Mouse (Mus musculus) yolk sac, embryonic 10.5 days (tissue): ENCODE results near the gene Pan3.
A peak's percentile ranks its signal among the peaks of the same experiment; 100 is the strongest.

ENCODE experiments used
- DNase-seq: peaks from one replicate; pipeline ENCODE4 v3.0.0-alpha.2; 2017; ENCODE audit warnings: low spot score

Gene Pan3

DNA sequence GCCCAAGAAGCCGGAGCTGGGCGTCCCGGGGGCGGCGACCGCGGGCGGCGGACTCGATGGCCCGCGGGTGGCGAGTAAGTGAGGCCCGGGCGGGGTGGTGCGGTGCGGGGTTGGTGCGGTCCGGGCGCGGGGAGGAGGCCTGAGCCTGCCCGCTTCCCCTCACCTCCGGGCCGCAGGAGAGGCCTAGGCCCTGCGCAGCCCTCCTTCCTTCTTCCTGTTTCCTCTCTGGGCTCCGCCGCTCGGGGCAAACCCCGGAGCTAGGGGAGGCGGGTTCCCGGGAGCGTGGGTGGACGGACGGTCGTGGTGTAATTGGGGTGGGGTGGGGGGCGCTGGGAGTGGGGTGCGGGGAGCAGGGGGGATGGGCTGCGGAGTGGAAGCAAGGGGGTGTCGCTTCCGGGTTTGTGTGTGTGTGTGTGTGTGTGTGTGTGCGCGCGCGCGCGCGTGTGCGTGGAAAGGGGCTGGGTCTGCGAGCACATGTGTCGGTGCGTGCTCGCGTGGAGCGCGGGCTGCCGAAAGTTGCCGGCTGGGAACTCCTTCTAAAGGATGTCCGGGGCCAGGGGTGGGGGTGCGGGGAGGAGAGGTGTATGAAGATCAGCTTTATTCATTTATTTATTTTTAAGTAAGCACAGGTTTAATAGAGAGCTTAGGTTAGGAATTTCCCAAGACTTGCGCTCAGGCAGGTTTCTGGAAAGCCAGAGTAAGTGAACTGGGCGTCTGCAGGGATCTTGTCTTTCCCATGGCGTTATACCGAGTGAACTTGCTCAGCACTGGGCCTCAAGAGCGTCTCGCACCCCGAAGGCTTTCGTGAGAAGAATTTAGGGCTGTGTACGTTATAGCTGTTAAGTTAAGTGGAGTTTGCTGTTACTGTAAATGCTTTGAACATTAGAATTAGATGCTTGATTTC, 1.2 kb downstream of the Pan3 start:
- peak; percentile 76 for DNase-seq

DNA sequence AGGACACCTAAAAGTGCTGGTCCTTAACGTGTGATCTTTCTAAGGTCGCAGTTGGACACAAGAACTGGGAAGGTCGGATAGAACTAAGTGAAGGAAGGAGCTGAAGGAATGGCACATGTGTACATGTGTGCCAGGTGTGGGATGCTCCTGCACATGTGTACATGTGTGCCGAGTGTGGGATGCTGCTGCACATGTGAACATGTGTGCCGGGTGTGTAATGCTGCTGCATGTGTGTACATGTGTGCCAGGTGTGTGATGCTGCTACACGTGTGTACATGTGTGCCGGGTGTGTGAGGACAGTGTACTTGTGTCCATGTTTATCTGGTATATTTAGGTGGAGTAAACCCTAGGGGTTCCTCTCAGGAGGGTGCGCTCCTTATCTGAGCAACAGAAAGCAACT, 3.0 kb downstream of the Pan3 start:
- no peak for DNase-seq

DNA sequence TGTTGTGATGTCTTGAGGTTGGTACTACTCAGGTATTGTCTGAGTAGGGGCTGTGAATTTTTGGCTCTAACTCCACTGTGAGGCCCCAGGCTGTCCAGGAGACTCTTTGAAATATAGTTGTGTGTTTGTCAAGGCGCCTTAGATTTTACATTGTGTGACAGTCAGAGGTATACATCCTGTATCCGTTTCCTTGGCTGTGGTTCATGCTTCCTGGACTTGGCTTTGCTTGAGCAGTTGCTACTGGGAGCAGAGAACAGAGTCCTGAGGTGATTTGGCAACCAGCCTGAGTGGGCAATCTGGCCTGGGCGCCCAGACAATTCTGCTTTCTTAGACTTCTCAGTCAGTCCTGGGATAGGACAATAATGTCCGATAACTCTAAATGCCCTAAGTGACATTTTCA, 5.3 kb downstream of the Pan3 start:
- no peak for DNase-seq

DNA sequence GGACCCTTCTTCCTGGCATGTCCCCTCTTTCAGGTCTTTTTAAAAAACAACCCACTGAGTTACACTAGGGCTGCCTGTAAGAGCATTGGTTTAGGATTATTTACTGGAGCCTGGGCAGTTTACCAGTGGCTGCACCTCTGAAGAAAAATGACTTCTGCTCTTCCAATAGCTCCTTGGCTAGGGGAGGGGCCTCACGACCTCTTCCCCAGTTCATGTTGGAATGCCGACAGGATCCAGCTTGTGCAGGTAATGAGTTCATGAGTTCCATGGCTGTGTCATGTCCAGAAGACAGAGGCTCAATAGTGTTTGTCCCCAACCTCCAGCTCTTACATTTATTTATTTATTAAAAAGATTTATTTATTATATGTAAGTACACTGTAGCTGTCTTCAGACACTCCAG, 5.8 kb downstream of the Pan3 start:
- DNase-seq = no peak

DNA sequence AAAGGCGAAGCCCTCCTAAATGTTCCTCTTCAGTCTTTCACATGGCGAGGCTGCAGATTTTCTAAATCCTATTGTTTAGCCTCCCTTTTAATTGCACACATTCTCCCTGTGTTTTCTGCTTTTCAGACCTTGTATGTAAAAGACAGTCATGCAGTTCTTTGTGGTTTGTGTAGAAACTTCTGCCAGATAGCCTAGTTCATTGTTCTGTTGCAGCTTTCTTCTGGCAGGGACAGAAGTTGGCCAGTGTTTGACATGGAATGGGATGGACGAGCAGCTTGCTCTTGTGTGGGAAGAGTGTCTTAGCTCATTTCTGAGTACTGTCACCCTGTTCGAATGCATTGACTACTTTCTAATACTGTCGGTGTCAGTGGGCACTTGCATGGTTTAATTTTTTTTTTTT, 6.5 kb downstream of the Pan3 start:
- no peak for DNase-seq

DNA sequence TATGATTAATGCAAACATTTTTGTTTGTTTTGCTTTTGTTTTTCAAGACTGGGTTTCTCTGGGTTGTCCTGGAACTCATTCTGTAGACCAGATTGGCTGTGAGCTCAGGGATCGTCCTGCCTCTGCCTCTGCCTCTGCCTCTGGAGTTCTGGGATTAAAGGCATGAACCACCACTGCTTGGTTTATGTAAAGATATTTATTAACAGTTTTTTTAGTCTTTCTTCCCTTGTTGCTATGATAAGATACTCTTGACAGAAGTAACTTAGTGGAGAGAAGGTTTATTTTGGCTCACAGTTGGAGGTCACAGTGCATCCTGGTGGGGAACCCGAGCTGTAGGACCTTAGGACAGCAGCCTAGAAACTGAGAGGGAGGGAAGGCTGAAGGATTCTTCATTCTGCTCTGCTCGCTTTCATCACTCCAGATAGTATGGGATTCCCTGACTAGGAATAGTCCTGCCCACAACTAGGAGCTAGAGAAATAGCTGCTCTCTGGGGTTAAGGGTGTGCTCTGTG, 11.1 kb downstream of the Pan3 start:
- DNase-seq = no peak

DNA sequence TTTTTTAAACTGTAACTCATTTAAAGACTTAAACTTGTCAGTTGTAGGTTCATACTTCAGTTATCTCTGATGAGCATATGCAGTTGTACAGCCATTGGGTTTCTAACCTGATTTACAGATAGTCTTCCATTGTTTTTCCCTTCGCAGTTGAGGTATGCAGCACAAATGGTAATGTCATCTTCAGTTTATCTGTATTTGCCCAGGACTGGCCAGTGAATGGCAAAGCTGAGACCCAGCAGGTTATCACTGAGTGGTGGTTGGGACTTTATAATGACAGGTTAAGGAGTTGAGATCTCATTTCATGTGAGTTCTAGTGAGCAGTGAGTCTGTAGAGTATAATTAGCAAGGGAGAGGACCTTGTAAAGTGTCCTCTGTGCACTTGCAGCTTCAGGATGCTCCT, 12.0 kb downstream of the Pan3 start:
- DNase-seq = no peak

DNA sequence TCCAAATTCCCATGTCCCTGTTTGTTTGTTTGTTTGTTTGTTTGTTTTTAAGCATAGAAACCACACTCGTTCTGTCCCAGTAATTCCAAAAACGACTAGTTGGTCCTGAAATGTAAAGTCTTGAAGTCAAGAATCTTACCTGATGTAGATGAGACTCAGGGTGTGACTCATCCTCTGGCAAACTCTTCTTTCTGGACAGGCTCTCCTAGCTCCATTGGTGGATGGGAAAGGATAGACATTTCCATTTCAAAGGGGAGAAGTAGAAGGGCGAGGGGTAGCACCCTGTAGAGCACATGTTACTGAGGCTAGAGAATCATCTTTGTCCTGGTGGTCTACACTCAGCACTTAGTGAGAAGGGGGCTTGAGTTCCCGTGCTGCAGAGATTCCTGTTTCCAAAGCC, 12.8 kb downstream of the Pan3 start:
- DNase-seq = no peak

DNA sequence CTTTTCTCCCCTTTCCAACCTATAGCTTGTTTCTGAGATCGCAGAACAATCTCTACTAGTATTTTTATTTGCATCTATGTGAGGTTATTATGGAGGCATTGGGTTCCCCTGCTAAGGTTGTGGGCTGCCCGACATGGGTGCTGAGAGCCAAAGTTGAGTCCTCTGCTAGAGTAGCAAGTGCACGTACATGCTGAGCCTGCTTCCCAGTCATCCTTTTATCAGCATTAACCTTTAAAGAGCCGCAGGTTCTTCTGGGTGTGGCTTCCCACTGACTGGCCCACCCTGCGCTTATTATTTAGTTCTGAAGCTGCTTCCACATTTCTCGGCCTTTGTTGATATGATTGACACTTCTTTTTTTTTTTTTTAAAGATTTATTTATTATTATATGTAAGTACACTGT, 14.3 kb downstream of the Pan3 start:
- no peak for DNase-seq

DNA sequence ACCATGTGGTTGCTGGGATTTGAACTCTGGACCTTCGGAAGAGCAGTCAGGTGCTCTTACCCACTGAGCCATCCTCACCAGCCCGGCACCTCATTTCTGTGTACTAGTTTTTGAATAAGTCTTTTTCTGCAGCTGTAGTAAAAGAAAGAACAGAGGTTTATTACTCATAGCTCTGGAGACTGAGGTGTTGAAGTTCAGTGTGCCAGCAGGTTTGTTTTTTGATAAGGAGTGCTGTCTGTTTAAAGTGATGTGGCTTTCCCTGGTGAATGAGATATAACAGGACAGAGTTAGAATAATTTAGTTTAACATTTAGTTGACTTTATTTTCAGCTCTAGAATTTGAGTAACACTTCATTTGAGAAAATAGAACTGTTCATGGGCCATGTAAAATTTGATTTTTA, 14.8 kb downstream of the Pan3 start:
- DNase-seq = no peak

DNA sequence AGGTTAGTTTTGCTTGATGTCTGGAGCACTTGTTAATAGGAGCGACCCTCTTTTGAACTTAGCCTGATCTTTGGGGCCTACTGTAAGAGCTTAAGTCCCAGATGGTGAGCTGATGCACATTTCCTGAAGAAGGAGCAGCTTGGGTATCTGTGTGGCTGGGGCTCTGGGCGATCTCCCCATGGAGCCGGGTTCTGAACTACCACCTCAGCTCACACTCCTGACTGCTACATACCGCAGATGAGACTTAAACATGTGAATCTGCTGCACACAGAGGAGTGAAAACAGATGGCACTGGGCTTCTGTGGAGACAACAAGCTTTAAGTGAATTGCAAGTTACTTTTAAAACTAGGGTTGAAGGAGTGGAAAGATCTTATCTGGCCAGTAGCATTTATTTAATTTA, 15.3 kb downstream of the Pan3 start:
- no peak for DNase-seq

DNA sequence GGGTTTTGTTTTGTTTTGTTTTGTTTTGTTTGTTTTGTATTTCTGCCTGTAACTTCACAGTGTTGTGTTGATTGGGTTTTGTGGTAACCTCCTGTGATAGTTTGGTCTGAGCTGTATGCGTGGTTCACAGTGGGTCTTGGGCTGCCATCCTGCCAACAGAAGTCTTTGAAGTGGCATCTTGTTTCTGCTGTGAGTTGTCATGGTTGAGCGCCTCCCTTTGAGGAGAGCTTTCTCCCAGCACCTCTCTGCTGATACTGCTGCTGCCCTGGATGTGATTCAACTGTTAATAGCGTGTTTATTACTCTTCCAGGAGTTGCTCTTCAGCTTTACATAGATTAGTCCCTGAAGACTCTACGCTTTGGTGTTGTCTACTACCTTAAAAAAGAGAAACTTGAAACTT, 18.6 kb downstream of the Pan3 start:
- no peak for DNase-seq

DNA sequence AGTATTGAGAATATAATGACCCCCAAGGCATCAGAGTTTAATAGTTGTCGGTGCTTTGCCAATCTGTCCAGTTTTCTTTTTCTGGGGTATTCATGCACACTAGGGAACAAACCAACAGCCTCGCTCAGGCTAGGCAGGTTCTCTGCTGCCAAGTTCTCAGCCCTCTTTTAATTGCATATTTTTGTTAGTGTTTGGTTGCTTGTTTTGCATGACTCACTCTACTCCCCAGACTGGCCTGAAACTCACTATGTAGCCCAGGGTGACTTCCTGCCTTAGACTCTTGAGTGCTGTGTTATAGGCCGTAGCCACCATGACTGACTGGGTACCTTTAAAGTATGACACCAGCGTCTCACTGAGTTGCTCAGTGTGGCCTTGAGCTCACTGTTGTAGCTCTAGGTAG, 19.0 kb downstream of the Pan3 start:
- no peak for DNase-seq

DNA sequence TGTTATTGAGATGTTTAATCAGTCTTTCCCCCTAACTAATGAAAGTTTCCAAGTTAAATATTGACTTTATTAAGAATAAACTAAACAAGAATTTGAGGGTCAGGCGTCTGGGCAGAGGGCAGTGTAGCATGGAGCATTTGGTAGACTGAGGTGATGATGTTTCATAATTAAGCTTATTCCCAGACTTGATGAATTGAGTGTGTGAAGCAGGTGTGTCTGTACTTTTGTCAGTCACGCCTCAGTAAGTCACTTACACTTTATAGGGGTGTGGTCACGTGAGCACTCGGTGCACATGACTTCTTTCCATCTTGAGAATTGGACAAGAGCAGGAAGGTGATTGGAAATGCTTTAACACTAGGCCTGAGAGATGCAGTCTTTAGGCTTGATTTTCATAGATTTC, 26.5 kb downstream of the Pan3 start:
- no peak for DNase-seq

DNA sequence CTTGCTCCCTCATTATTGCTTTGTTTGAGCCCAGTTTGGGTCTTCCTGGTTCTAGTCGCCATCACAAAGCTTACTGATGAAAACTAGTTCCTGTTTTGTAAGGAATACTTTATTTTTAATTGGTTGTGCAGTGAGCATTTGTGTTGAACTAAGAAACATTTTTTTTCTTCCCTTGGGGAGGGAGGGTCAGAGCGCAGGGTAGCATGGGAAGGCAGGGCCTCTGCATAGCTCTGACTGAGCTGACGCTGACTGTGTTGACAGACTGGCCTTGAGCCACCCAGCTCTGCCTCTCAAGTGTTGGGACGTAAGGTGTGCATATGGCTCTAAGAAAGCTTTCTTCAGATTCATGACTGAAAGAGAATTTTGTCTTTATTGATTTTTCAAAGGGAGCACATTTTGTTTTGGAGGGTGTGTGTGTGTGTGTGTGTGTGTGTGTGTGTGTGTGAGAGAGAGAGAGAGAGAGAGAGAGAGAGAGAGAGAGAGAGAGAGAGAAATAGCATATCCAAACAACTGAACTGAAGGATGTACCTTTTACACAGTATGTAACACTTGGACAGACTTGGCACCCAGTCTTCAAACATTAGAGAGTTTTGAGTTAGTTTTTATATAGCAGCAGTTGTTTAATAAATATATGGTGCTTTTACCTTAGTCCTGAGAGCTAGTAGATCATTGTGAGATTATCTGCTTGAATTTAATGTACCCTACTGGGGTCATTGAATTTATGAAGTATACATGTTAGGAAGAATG, 30.0 kb downstream of the Pan3 start:
- DNase-seq = no peak

DNA sequence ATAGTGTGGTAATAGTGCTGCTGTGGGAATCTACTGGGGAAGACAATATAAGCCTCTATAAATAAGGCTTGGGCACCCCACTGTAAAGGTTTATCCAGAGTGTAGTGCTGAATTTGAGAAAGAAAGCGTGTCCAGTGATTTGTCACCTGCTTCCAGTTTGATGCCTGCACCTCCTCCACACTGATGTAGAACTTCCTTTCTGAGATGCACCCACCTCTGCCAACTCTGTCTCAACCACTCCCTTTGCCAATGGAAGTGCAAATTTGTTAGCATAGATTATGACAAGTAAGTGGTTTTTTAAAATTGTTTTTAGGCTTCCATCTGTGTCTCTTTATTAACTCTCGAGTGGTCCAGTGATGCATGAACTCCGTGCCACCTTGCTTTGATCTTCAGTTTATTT, 33.3 kb downstream of the Pan3 start:
- DNase-seq = no peak

DNA sequence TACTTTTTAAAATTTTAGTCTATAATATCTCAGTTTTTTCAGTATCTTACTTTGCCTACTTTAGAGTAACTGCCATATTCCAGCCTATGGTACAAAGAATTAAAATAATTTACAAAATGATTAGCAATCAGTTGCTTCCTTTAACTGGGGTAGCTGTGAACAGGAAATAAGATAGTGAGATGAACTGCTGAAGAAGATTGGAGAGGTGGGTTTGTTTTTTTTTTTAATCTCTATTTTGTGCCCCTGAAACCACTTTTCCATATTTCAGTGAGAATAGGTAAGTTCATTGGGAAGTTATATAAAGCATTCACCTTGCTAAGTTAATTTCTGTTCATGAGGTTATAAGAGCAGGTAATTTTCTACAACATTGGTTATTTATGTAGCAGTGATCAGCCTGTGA, 36.4 kb downstream of the Pan3 start:
- DNase-seq = no peak

DNA sequence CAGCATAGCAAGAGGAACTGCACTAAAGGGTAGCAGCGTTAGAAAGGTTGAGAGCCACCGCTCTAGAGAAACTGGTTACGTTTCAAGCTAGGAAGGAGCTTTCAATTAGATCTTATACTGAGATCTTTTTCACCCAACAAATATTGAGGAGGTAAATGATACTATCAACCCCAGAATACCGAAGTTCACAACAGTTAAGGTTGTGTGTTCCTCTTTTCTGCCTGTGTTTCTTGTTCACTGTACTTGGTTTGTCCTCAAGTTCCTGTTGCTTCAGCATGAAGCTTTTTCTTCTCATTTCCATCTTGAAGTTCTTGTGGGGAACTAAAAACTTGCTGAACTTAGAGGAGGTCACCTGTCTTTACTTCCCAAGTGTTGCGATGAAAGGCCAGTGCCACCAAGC, 41.2 kb downstream of the Pan3 start:
- DNase-seq = no peak

DNA sequence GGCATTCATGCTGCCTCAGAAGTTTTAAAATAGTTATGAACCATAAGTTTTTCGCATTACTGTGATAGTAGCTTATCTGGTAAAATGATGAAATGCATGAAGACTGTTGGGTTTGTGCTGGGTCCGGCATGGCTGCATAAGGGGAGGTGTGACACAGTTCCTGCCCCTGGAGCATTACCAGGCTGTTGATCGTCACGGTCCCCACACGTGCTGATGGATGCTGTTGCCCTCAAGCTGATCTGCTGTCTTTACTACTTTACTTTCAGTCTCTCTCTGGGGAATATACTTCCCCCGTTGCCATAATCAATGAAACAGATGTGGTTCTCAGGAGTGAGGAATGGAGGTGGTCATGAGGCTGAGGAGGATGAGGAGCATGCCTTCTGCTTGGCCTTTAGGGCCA, 43.1 kb downstream of the Pan3 start:
- no peak for DNase-seq

DNA sequence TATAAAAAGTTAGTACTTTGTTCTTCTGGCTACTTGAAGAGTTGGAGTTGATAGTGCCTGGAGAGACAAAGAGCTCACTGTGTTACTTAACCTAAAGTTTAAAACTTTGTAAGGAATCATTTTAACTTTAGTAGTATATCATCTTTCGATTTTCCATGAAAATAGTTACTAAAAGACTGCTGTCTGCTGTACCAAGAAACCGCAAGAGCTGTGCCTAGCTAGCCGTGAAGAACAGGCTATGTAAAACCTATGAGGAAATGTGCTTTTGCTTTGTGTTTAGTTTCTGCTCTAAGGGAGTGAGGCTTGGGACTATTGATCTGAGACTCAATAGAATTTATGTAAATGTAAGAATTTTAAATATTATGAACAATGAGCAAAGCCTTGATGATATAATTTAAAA, 43.9 kb downstream of the Pan3 start:
- no peak for DNase-seq

DNA sequence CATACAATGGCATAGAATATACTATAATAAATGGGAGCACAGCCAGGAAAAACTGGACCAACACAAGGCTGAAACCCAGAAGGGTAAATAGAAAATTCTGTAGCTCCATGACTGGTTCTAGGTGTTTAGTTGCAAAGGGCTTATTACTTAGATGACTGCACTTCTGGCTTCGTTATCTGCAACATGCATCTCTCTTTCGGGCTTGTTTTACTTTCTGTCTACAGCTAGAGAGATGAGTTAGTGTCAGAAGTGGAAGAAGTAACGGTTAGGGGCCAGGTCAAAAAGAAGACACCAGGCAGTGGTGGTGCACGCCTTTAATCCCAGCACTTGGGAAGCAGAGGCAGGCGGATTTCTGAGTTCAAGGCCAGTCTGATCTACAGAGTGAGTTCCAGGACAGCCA, 46.1 kb downstream of the Pan3 start:
- no peak for DNase-seq

DNA sequence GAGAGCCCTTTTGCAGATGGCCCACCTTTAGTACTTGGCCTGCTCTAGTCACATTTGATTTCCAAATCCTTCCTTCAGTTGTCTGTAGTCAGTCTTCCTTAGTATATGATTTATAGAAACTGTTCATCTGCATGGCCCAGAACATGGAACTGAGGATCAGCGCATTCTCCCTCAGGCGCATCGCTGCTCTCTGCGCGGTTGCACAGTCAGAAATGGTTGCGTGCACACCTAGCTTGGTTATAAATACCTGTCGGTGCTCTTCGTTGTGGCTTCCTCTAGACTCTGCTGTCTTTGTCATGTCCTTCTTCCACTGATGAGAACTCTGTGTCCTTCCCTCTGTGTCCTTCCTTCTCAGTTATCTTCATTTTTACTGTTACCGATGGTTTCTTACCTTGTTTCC, 47.1 kb downstream of the Pan3 start:
- no peak for DNase-seq

DNA sequence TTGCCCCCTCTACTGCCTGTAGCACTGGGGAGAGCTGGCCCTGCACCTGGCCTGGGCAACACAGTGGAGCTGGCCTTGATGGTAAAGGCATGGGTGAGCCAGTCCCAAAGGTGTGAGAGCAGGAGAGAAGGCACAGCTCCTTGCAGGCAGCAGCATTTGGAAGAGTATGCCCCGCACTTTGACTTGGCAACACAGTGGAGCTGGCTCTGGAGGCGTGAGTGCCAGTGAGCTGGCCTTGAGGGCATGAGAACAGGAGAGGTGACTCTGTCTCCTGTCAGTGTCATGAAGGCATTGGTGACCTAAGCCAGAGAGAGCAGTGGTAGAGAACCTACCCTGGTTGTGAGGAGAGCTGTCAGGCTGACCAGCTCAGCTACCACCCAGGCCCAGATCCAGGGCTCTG, 49.4 kb downstream of the Pan3 start:
- no peak for DNase-seq

DNA sequence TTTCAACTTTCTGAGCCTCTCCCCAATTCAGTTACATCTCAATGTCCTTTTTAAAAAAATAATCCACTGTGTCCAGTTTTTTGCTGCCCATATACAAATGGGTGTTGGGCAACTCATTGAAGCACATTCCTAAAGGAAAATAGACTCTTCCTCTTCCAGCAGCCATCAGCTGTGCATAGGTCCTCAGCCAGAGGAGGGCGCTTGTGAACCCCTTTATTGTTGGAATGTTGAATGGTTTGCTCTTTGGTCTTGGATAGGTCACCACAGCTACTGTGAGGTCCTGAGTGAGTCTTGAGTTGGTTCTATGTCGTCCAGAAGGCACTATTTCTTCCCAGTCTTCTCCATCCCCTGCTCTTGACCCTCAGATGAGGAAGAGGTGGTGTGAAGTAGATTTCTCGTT, 54.2 kb downstream of the Pan3 start:
- DNase-seq = no peak
